Mouse (Mus musculus): ENCODE measurements around the gene Eno3.

Eno3 gene

GRCm38 (mm10) chr11:70683640-70684039 lies 26.6 kb downstream of the Eno3 start:
- DNase-seq: no peak

GRCm38 (mm10) chr11:70686901-70687566 lies 30.0 kb downstream of the Eno3 start:
- DNase-seq: peak; percentile 52 to 62

DNA sequence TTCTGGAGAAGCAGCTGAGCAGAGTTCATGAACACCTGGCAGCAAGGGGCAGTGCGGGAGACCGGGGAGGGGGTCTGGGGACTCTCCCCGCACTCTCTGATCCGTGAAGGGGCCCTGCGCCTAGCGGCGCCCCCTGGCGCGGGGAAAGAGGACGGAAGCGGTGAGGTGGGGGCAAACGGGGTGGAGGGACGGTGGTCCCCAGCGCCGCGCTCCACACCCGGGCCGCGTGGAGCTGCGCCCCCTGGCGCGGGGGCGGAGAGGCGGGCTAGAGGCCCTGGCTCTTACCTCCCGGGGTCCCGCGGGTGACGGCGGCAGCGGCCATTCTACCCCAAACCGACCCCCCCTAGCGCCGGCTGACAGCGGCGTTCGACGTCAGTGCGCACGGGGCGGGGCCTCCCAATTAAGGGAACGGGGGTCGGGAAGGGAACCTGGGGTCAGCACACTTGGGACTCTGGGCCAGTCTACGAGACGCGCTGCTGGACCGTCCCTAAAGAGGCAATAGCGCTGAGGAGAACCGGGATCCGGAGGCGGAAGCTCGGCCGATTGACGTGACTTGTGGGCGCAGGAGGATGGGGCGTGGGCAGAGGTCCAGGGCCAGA lies 30.7 kb downstream of the Eno3 start, which contains the start of gene Camta2:
Camta2 (minus strand) TSS at position 505 of the 599 bp plus-strand sequence.
- DNase-seq: peak; percentile 95 to 96

DNA sequence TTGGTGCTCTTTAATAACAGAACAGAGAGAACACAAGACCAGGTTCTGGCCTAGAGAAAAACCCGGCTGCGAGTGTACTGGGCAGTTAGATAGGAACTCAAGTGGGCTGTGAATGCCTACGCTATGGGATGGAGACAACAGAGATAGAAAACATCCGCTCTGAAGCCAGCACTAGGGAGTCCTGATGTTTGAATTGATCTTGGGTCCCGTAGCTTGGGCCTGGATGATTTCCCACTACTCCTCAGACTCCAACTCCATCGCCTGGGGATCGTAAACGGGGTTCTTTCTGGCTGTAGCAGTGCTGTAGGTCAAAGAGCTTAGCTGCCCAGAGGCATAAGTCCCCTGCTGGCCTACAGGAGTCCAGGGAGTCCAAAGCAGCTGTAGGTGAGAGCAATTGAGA lies 31.4 kb downstream of the Eno3 start:
- DNase-seq: peak in 1 of 2 experiments; percentile 32

DNA sequence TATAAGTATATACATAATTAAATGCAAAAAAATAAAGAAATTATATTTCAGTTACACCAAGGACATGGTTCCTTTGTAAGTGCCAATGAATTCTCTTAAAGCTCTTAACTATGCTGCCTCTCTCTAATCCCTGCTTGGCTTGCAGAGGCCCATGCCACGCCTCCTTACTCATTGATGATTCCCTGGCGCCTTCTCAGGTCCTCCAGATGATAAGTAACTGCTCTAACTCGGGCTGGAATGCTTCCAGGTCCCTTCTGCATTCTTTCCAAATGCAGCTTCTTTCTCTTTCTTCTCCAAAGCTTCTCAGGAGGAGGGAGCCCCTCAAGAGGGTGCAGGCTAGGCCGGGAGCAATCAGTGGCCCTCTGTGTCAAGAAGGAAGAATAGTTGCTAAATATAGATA lies 32.6 kb downstream of the Eno3 start:
- no peak for DNase-seq

DNA sequence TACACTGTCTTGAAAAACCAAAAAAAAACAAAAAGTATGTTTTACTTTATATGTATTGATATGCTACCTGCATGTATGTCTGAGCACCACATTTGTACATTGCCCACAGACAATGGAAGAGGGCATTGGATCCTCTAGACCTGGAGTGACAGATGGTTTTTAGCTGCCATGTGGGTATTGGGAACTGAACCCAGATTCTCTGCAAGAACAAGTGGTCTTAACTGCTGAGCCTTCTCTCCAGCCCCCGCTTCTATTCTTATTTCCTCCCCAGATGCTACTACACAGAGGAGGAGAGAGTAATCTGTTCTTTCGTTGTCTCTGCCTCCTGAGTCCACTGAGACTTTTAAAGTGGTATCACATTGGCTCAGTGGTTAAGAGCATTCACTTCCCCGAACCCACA lies 36.5 kb downstream of the Eno3 start:
- no peak for DNase-seq

- no peak for DNase-seq
Measured at GRCm38 (mm10) chr11:70697376-70697775, 40.4 kb downstream of the Eno3 start.

DNA sequence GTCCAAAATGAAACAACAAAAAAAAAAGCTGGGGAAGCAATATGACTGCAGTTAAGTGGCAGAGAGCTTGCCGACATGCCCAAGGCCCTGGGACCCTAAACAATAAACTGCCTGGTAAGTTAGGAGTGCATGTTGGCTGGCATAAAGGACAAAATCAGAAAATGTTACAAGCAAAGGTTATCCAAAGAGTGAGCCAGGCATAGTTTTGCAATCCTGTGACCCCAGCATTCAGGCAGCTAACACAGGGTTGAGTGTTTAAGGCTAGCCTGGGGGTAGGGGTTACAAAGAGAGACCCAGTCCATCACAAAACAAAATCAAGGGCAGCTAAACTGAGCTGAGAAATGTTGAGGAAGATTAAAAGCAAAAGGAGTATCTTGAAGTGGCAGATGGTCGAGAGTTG lies 42.0 kb downstream of the Eno3 start:
- no peak for DNase-seq

- DNase-seq: peak; percentile 97
Measured at GRCm38 (mm10) chr11:70699722-70700556, 42.9 kb downstream of the Eno3 start, which contains the start of the genes Inca1 and Kif1c. Inca1 (minus strand) TSS chr11:70700155. Kif1c (plus strand) TSS chr11:70700548.

GRCm38 (mm10) chr11:70700613-70701012 lies 43.6 kb downstream of the Eno3 start:
- peak; percentile 81 to 87 for DNase-seq

GRCm38 (mm10) chr11:70701221-70701955 lies 44.4 kb downstream of the Eno3 start:
- peak in 1 of 2 experiments; percentile 39 for DNase-seq

DNA sequence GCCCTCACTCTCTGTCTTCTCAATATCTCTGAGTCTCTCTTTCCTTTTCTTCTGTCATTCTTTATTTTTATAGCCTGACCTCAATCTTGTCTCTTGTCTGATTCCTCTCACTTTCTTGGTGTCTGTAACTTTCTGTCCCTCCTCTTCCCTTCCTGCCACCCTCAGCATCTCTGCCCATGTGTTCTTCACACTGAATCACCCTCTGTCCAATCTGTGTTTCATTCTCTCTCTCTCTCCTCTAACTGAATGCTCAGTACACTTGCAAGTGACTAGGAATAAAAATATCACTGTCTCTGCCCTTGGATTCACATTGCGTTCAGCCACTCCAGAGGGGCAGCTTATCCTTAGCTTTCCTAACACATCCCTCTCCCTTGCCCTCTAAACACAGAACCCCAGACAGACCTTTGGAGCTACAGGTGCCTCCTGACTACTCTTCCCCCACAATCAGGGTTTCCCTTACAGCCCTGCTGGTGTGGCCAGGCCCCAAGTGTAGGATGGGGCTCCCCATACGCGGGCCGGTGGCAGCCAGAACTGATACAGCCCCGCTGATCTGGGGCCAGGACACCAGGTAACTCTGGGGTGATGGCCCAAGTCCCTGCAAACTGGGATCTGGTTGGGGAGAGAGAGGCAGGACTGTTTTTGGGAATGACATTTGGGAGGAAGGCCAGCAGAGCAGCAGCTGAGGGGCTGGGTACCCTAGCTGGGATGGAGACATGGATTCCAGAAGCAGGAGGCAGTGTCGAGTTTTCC lies 45.2 kb downstream of the Eno3 start:
- DNase-seq: no peak

DNA sequence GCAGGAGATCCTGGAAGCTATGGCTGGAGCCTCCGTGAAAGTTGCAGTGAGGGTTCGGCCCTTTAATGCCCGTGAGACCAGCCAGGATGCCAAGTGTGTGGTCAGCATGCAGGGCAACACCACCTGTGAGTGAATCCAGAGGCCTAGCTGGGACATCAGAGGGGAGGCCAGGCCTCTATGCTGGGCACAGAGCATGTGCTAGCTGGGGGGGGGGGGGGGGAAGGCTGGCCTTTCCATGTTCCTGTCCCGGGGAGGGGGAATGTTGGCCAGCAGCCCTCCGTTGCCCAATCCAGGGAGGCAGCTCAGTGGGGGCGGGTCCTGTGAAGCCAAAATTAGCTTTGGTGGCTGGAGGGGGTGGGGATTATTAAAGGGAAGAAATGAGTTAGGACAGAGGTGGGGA lies 45.8 kb downstream of the Eno3 start:
- peak in 1 of 2 experiments; percentile 12 for DNase-seq

DNA sequence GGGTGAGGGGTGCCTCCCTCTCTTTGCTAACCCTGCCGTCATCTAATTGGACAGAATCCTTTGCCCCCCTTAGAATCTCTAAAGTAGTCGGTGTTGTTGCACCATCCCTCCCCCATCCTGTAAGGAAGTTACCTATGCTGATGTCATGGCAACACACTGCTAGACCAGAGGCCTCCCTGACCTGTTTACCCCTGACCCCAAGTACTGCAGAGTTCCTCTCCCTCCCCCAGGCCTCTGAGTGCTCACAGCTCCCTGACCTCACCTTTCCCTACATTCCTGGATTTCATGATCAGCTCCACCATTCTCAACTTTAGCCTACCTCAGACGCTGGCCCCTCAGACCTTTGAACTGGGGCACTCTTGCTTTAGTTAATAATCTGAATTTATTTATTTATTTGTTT lies 49.1 kb downstream of the Eno3 start:
- no peak for DNase-seq

DNA sequence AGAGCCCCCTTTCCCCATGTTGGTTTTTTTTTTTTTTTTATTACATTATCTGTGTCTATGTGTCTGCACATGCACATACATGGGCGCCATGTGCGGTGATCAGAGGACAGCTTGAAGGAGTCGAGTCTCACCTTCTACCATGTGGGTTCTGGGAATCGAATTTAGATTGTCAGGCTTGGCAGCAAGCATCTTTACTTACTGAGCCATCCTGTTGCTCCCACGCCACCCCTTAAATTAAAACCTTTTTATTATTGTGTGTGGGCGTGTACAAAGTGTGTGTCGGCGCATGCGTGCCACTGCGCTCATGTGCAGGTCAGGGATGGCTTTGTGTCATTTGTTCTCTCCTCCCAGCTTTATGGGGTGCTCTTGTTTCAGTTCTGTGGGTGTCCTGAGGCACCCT lies 54.0 kb downstream of the Eno3 start:
- no peak for DNase-seq

Data from kidney, postnatal 4 days (tissue).